Mouse (Mus musculus): ENCODE measurements around the gene Appbp2.

GRCm38 (mm10) chr11:85278175-85278574, 43.2 kb upstream of the Appbp2 start:
- TF ChIP-seq POLR2A (IDR thresholded peaks at IDR 0.05; ENCODE audit: borderline replicate concordance, control insufficient read depth, low read depth, low read length) (no peak), CTCF (IDR thresholded peaks at IDR 0.05; ENCODE audit: control insufficient read depth, insufficient read depth, low read length) (no peak)

All from bone marrow, adult 2 months (tissue).